Mouse (Mus musculus): ENCODE measurements around the gene Ubr1. TPM values are rescaled to one million over a fixed set of nuclear protein-coding genes. Genes with fewer than 3 reads are reported as not detected.

Gene Ubr1
- polyA plus RNA-seq, 1 experiment = 20.4 TPM

- TF ChIP-seq POLR2A (IDR thresholded peaks at IDR 0.05; ENCODE audit: borderline replicate concordance, control insufficient read depth, low read depth, low read length) (no peak), CTCF (IDR thresholded peaks at IDR 0.05; ENCODE audit: control insufficient read depth, insufficient read depth, low read length) (no peak)
- H3K4me3 ChIP-seq (replicated peaks; ENCODE audit: control insufficient read depth, low read depth, low read length) = no peak overlapping the region
- 85% methylated on average over 5 of the region's 5 CpGs for WGBS
- H3K27ac ChIP-seq (ENCODE audit: control insufficient read depth, insufficient read depth, low read depth, low read length, poor library complexity) = no peak overlapping the region
- H3K4me1 ChIP-seq (ENCODE audit: control insufficient read depth, insufficient read depth, low read length) = no peaks in the 10 kb centered on the region
Observed at GRCm38 (mm10) chr2:120951208-120951607, 19.3 kb downstream of the Ubr1 start.

GRCm38 (mm10) chr2:120933038-120933437 lies 37.5 kb downstream of the Ubr1 start:
- Histone ChIP-seq H3K4me3 (replicated peaks; ENCODE audit: control insufficient read depth, low read depth, low read length) (no peak overlapping the region), H3K27ac (ENCODE audit: control insufficient read depth, insufficient read depth, low read depth, low read length, poor library complexity) (no peak overlapping the region)
- no peak for TF ChIP-seq POLR2A (IDR thresholded peaks at IDR 0.05; ENCODE audit: borderline replicate concordance, control insufficient read depth, low read depth, low read length)
- TF ChIP-seq CTCF (IDR thresholded peaks at IDR 0.05; ENCODE audit: control insufficient read depth, insufficient read depth, low read length) = no peak

GRCm38 (mm10) chr2:120909556-120909955 lies 61.0 kb downstream of the Ubr1 start:
- no peak overlapping the region for H3K27ac ChIP-seq (ENCODE audit: control insufficient read depth, insufficient read depth, low read depth, low read length, poor library complexity)
- no peaks in the 10 kb centered on the region for H3K4me1 ChIP-seq (ENCODE audit: control insufficient read depth, insufficient read depth, low read length)
- WGBS = 87% methylated on average over 4 of the region's 4 CpGs
- TF ChIP-seq CTCF (IDR thresholded peaks at IDR 0.05; ENCODE audit: control insufficient read depth, insufficient read depth, low read length) (no peak), POLR2A (IDR thresholded peaks at IDR 0.05; ENCODE audit: borderline replicate concordance, control insufficient read depth, low read depth, low read length) (no peak)
- no peak overlapping the region for H3K4me3 ChIP-seq (replicated peaks; ENCODE audit: control insufficient read depth, low read depth, low read length)

More at GRCm38 (mm10) chr2:120933038-120933437, 37.5 kb downstream of the Ubr1 start:
- H3K4me1 ChIP-seq (ENCODE audit: control insufficient read depth, insufficient read depth, low read length) = no peaks in the 10 kb centered on the region
- WGBS = 89% methylated on average over 3 of the region's 3 CpGs

DNA sequence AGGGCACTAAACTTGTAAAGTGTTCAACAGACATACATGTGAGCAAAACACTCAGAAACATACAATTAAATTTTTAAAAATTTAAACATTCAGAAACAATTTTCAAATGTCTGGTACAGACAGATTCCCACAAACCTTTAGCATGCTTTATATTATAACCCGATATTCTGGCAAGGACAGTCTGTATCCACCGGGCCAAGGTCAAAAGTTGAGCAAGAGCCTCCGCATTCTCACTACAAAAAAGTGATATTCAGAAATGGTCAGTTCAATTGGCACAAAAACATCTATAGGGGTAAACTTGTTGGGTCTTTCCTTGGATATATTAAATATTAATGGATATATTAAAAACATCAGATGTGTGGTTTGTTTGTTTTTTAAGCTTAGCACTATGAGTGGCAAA lies 74.2 kb downstream of the Ubr1 start:
- Histone ChIP-seq H3K4me3 (replicated peaks; ENCODE audit: control insufficient read depth, low read depth, low read length) (no peak overlapping the region), H3K4me1 (ENCODE audit: control insufficient read depth, insufficient read depth, low read length) (no peaks in the 10 kb centered on the region), H3K27ac (ENCODE audit: control insufficient read depth, insufficient read depth, low read depth, low read length, poor library complexity) (no peak overlapping the region)
- 87% methylated on average over 3 of the region's 3 CpGs for WGBS
- TF ChIP-seq CTCF (IDR thresholded peaks at IDR 0.05; ENCODE audit: control insufficient read depth, insufficient read depth, low read length) = no peak
- no peak for TF ChIP-seq POLR2A (IDR thresholded peaks at IDR 0.05; ENCODE audit: borderline replicate concordance, control insufficient read depth, low read depth, low read length)

- no peak for TF ChIP-seq CTCF (IDR thresholded peaks at IDR 0.05; ENCODE audit: control insufficient read depth, insufficient read depth, low read length)
- no peak for TF ChIP-seq POLR2A (IDR thresholded peaks at IDR 0.05; ENCODE audit: borderline replicate concordance, control insufficient read depth, low read depth, low read length)
- WGBS = 60% methylated on average over 5 of the region's 5 CpGs
- Histone ChIP-seq H3K27ac (ENCODE audit: control insufficient read depth, insufficient read depth, low read depth, low read length, poor library complexity) (no peak overlapping the region), H3K4me1 (ENCODE audit: control insufficient read depth, insufficient read depth, low read length) (no peaks in the 10 kb centered on the region), H3K4me3 (replicated peaks; ENCODE audit: control insufficient read depth, low read depth, low read length) (no peak overlapping the region)
Observed at GRCm38 (mm10) chr2:120887601-120888000, 82.9 kb downstream of the Ubr1 start.

GRCm38 (mm10) chr2:120873192-120873591 lies 97.3 kb downstream of the Ubr1 start:
- 91% methylated on average over 2 of the region's 2 CpGs for whole genome bisulfite sequencing

GRCm38 (mm10) chr2:120871447-120872336 lies 98.8 kb downstream of the Ubr1 start:
- Histone ChIP-seq H3K4me3 (replicated peaks; ENCODE audit: control insufficient read depth, low read depth, low read length) (no peak overlapping the region), H3K4me1 (ENCODE audit: control insufficient read depth, insufficient read depth, low read length) (no peaks in the 10 kb centered on the region), H3K27ac (ENCODE audit: control insufficient read depth, insufficient read depth, low read depth, low read length, poor library complexity) (no peak overlapping the region)
- WGBS = 79% methylated on average over 9 of the region's 9 CpGs
- TF ChIP-seq POLR2A (IDR thresholded peaks at IDR 0.05; ENCODE audit: borderline replicate concordance, control insufficient read depth, low read depth, low read length) (no peak), CTCF (IDR thresholded peaks at IDR 0.05; ENCODE audit: control insufficient read depth, insufficient read depth, low read length) (no peak)

More at GRCm38 (mm10) chr2:120873192-120873591, 97.3 kb downstream of the Ubr1 start:
- Histone ChIP-seq H3K27ac (ENCODE audit: control insufficient read depth, insufficient read depth, low read depth, low read length, poor library complexity) (no peak overlapping the region), H3K4me1 (ENCODE audit: control insufficient read depth, insufficient read depth, low read length) (no peaks in the 10 kb centered on the region), H3K4me3 (replicated peaks; ENCODE audit: control insufficient read depth, low read depth, low read length) (no peak overlapping the region)
- no peak for TF ChIP-seq CTCF (IDR thresholded peaks at IDR 0.05; ENCODE audit: control insufficient read depth, insufficient read depth, low read length)
- TF ChIP-seq POLR2A (IDR thresholded peaks at IDR 0.05; ENCODE audit: borderline replicate concordance, control insufficient read depth, low read depth, low read length) = no peak

GRCm38 (mm10) chr2:120867336-120867735 lies 103.2 kb downstream of the Ubr1 start:
- Histone ChIP-seq H3K4me3 (replicated peaks; ENCODE audit: control insufficient read depth, low read depth, low read length) (no peak overlapping the region), H3K4me1 (ENCODE audit: control insufficient read depth, insufficient read depth, low read length) (no peaks in the 10 kb centered on the region), H3K27ac (ENCODE audit: control insufficient read depth, insufficient read depth, low read depth, low read length, poor library complexity) (no peak overlapping the region)
- WGBS = 87% methylated on average over 5 of the region's 5 CpGs
- TF ChIP-seq CTCF (IDR thresholded peaks at IDR 0.05; ENCODE audit: control insufficient read depth, insufficient read depth, low read length) = no peak
- no peak for TF ChIP-seq POLR2A (IDR thresholded peaks at IDR 0.05; ENCODE audit: borderline replicate concordance, control insufficient read depth, low read depth, low read length)

Measured in bone marrow, adult 2 months (tissue).